Mouse (Mus musculus) lung, embryonic 14.5 days (tissue): Measurements from ENCODE around the gene Il1r1. TPM values are rescaled to one million over a fixed set of nuclear protein-coding genes. Genes with fewer than 3 reads are reported as not detected.

Experiments used
- ATAC-seq: fragments of 200-750 bp; cut with Nextera tagmentation; 2 replicates; pipeline ENCODE4 v1.8.0; 2017; ENCODE audit warnings: mild to moderate bottlenecking, moderate TSS enrichment, moderate library complexity; ENCODE audit not compliant: insufficient read depth
- DNase-seq: peaks from one replicate; pipeline ENCODE4 v3.0.0-alpha.2; 2015
- H3K27ac ChIP-seq: fragments of 300-500 bp; sonication (generic); 2 replicates; pipeline ENCODE4 v1.5.1; 2014; ENCODE audit warnings: low read depth, mild to moderate bottlenecking, moderate library complexity
- H3K27me3 ChIP-seq: fragments of 300-500 bp; sonication (generic); 2 replicates; pipeline ENCODE4 v1.6.1; 2014; ENCODE audit warnings: low read length, control low read depth; ENCODE audit not compliant: insufficient read depth
- H3K36me3 ChIP-seq: fragments of 300-500 bp; sonication (generic); 2 replicates; pipeline ENCODE4 v1.6.1; 2014; ENCODE audit warnings: control low read depth; ENCODE audit not compliant: insufficient read depth
- H3K4me1 ChIP-seq: fragments of 300-500 bp; sonication (generic); 2 replicates; pipeline ENCODE4 v1.6.1; 2014; ENCODE audit warnings: antibody characterized with exemption, control low read depth; ENCODE audit not compliant: insufficient read depth
- H3K4me2 ChIP-seq: fragments of 300-500 bp; sonication (generic); 2 replicates; pipeline ENCODE4 v1.6.1; 2014; ENCODE audit warnings: mild to moderate bottlenecking
- H3K4me3 ChIP-seq: fragments of 300-500 bp; sonication (generic); 2 replicates; pipeline ENCODE4 v1.5.1; 2014; ENCODE audit warnings: low read depth, low read length
- H3K9ac ChIP-seq: fragments of 300-500 bp; sonication (generic); 2 replicates; pipeline ENCODE4 v1.6.1; 2014
- H3K9me3 ChIP-seq: fragments of 300-500 bp; sonication (generic); 2 replicates; pipeline ENCODE4 v1.6.1; 2016; ENCODE audit warnings: low read depth, low read length, control low read depth
- CTCF ChIP-seq: IDR thresholded peaks from 2 replicates; pipeline ENCODE4 v1.5.1; 2016; ENCODE audit warnings: antibody characterized with exemption, low read depth
- WGBS: fragments of 180-500 bp; shearing (Covaris S2); extraction: QIAGEN DNeasy Blood & Tissue Kit; methylation state at CpG from one replicate; pipeline ENCODE4 v1.1.7; 2014; 5-methylcytosine and 5-hydroxymethylcytosine counted together
- polyA plus RNA-seq: library from polyadenylated mRNA; unstranded; fragments of >200 nt; fragmentation: Nextera tagmentation; extraction: Ambion mirVana; gene quantifications from 2 replicates; pipeline ENCODE4 v1.2.1, GENCODE M21; 2014

Il1r1 gene
- polyA plus RNA-seq, 1 experiment from 2014 or later, result 9.5 TPM

DNA sequence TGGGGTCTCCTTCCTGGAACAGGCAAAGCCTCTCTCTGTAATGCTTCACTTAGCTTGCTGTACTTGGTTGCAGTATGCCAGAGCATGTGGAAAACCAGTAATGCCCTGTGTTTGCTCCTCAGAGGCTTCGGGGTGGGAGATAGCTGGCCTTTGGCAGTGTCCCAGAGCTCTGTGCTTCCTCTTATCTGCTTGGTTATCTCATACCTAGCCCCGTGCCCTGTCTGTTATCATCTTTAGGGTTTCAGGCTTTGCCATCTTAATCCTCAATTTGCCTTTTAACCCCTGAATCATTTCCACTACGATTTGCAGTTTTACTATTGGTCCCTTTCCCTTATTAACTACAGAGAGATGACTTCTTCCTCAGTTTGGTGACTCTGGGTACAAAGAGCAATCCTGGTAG, 6.3 kb upstream of the Il1r1 start:
- no peak for TF ChIP-seq CTCF
- H3K27ac ChIP-seq, result no peak overlapping the region
- H3K36me3 ChIP-seq, result no peaks in the 10 kb centered on the region
- WGBS, result 63% methylated on average over 3 of the region's 3 CpGs
- H3K9ac ChIP-seq, result no peak overlapping the region
- no peak overlapping the region for H3K4me3 ChIP-seq
- 0 out of 2 replicates have a peak, but pooled peaks cover 3% of the 10 kb centered on the region for H3K4me1 ChIP-seq
- ATAC-seq (no peak), DNase-seq (no peak)
- no peaks in the 10 kb centered on the region for H3K27me3 ChIP-seq
- no peak overlapping the region for H3K4me2 ChIP-seq
- H3K9me3 ChIP-seq, result peaks cover 4% of the 10 kb centered on the region; the same call in 1 of the 2 replicates

DNA sequence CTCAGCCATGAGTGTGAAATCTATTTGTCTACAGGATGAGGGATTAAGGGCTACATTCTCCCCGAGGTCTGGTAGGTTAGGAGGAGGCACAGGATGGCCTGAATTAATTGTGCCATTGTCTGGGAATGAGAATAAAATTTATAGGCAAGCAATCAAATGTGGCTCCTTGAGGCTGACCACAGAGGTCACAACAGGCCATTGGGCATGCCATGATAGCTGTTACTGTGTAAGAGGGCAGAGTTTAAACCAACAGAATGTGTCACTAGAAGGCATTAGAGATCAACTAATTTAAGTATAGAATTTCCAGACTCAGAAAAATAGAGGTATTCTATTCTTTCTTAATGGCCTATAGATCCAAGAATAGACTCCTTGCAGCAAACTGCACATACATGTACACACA, 4.3 kb upstream of the Il1r1 start:
- Histone ChIP-seq H3K4me3 (no peak overlapping the region), H3K36me3 (no peaks in the 10 kb centered on the region), H3K4me1 (peaks cover 14% of the 10 kb centered on the region), H3K4me2 (no peak overlapping the region), H3K9me3 (peaks cover 4% of the 10 kb centered on the region; the same call in 1 of the 2 replicates), H3K27ac (no peak overlapping the region), H3K9ac (no peak overlapping the region), H3K27me3 (no peaks in the 10 kb centered on the region)
- WGBS, result 69% methylated on average over 1 of the region's 1 CpGs
- TF ChIP-seq CTCF, result no peak
- ATAC-seq (no peak), DNase-seq (no peak)

- WGBS, result 13% methylated on average over 4 of the region's 4 CpGs
- TF ChIP-seq CTCF, result no peak
- no peak for ATAC-seq
- Histone ChIP-seq H3K4me1 (peaks cover 18% of the 10 kb centered on the region), H3K36me3 (no peaks in the 10 kb centered on the region), H3K4me3 (no peak overlapping the region), H3K27ac (peak overlapping the region; percentile 52; the same call in 1 of the 2 replicates), H3K4me2 (no peak overlapping the region), H3K9ac (no peak overlapping the region), H3K9me3 (peaks cover 4% of the 10 kb centered on the region; the same call in 1 of the 2 replicates), H3K27me3 (no peaks in the 10 kb centered on the region)
- DNase-seq, result peak; percentile 52
These were observed 3.0 kb upstream of the Il1r1 start for GRCm38 (mm10) chr1:40221864-40222263.

GRCm38 (mm10) chr1:40222680-40223079, 2.2 kb upstream of the Il1r1 start:
- H3K27ac ChIP-seq, result no peak overlapping the region
- H3K4me2 ChIP-seq, result no peak overlapping the region
- no peak overlapping the region for H3K9ac ChIP-seq

DNA sequence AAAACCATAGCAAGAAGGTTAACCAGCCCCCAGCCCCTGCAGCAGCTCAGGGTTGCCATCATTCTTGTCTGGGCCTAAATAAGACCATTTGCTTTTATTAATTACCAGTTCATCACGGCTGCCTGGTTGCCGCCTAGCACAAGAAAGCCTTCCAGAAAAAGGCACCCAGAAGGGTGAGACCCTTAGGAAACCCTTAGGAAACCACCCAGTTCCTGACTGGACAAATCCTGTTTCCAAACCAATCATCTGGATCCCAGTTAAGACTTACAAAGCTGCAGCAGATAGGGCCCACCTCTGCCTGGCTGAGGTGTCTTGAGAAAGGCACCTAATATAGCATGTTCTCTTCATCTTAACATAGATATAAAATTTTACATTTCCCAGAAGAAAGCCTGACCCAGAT, 1.3 kb upstream of the Il1r1 start:
- WGBS, result 88% methylated on average over 2 of the region's 2 CpGs
- Histone ChIP-seq H3K4me2 (no peak overlapping the region), H3K4me3 (no peak overlapping the region), H3K27ac (no peak overlapping the region), H3K9ac (no peak overlapping the region), H3K36me3 (no peaks in the 10 kb centered on the region), H3K9me3 (peaks cover 4% of the 10 kb centered on the region; the same call in 1 of the 2 replicates), H3K4me1 (peaks cover 18% of the 10 kb centered on the region), H3K27me3 (no peaks in the 10 kb centered on the region)
- DNase-seq (no peak), ATAC-seq (no peak)
- TF ChIP-seq CTCF, result no peak

More at GRCm38 (mm10) chr1:40222680-40223079, 2.2 kb upstream of the Il1r1 start:
- Histone ChIP-seq H3K9me3 (peaks cover 4% of the 10 kb centered on the region; the same call in 1 of the 2 replicates), H3K4me1 (peaks cover 18% of the 10 kb centered on the region), H3K4me3 (no peak overlapping the region), H3K36me3 (no peaks in the 10 kb centered on the region), H3K27me3 (no peaks in the 10 kb centered on the region)
- DNase-seq (no peak), ATAC-seq (no peak)
- 54% methylated on average over 8 of the region's 8 CpGs for WGBS
- no peak for TF ChIP-seq CTCF

GRCm38 (mm10) chr1:40225580-40225979, 700 bp downstream of the Il1r1 start:
- DNase-seq, result no peak
- Histone ChIP-seq H3K9me3 (no peaks in the 10 kb centered on the region), H3K4me2 (peak overlapping the region; percentile 57), H3K27ac (peak overlapping the region; percentile 74; the same call in 1 of the 2 replicates), H3K27me3 (no peaks in the 10 kb centered on the region), H3K9ac (no peak overlapping the region), H3K4me1 (peaks cover 22% of the 10 kb centered on the region), H3K36me3 (no peaks in the 10 kb centered on the region), H3K4me3 (no peak overlapping the region)
- no peak for TF ChIP-seq CTCF
- whole genome bisulfite sequencing, result 39% methylated on average over 2 of the region's 2 CpGs
- ATAC-seq, result no peak

GRCm38 (mm10) chr1:40229033-40229432, 4.2 kb downstream of the Il1r1 start:
- ATAC-seq, result no peak
- no peaks in the 10 kb centered on the region for H3K36me3 ChIP-seq
- H3K9me3 ChIP-seq, result no peaks in the 10 kb centered on the region
- H3K4me1 ChIP-seq, result peaks cover 27% of the 10 kb centered on the region
- no peak overlapping the region for H3K9ac ChIP-seq
- H3K4me2 ChIP-seq, result no peak overlapping the region
- H3K27me3 ChIP-seq, result no peaks in the 10 kb centered on the region
- H3K4me3 ChIP-seq, result no peak overlapping the region
- no peak for DNase-seq
- no peak for TF ChIP-seq CTCF
- H3K27ac ChIP-seq, result no peak overlapping the region
- 85% methylated on average over 3 of the region's 3 CpGs for WGBS
